Mouse (Mus musculus): ENCODE measurements around the gene Adam6a. TPM values are rescaled to one million over a fixed set of nuclear protein-coding genes. Genes with fewer than 3 reads are reported as not detected.
"Not testable (repeated sequence)": the region's sequence is repeated elsewhere in the genome, so short reads cannot be mapped to it uniquely, and the experiment has no call there.

The Adam6a gene
- not detected in 2 replicates for polyA plus RNA-seq (2015; fragmentation: Nextera tagmentation; extraction: Ambion mirVana)

GRCm38 (mm10) chr12:113543608-113544007, at the start of gene Adam6a:
Gene Adam6a, plus strand, starts transcription at chr12:113543908.
- not testable (repeated sequence) for H3K27me3 ChIP-seq

GRCm38 (mm10) chr12:113525901-113526300, 17.8 kb upstream of the Adam6a start:
- Histone ChIP-seq H3K9me3 (replicated peaks) (no peaks in the 10 kb centered on the region), H3K4me1 (replicated peaks) (no peaks in the 10 kb centered on the region), H3K4me3 (replicated peaks) (no peak overlapping the region), H3K36me3 (replicated peaks) (no peaks in the 10 kb centered on the region), H3K4me2 (no peak overlapping the region), H3K27ac (replicated peaks) (no peak overlapping the region), H3K27me3 (no peaks in the 10 kb centered on the region), H3K9ac (no peak overlapping the region)
- 41% methylated on average over 2 of the region's 2 CpGs for WGBS (ENCODE audit: insufficient replicate concordance)
- ATAC-seq (ENCODE audit: insufficient read depth), result no peak

More at GRCm38 (mm10) chr12:113543608-113544007, at the start of gene Adam6a:
- H3K9me3 ChIP-seq (replicated peaks); H3K9ac ChIP-seq; H3K4me1 ChIP-seq (replicated peaks); H3K36me3 ChIP-seq (replicated peaks); H3K4me3 ChIP-seq (replicated peaks); H3K4me2 ChIP-seq; H3K27ac ChIP-seq (replicated peaks); ATAC-seq (ENCODE audit: insufficient read depth): not testable (repeated sequence)
- 29% methylated on average over 1 of the region's 1 CpGs for WGBS (ENCODE audit: insufficient replicate concordance)

GRCm38 (mm10) chr12:113578241-113578640, 34.5 kb downstream of the Adam6a start:
- Histone ChIP-seq H3K9ac (no peak overlapping the region), H3K4me2 (no peak overlapping the region), H3K36me3 (replicated peaks) (no peaks in the 10 kb centered on the region), H3K4me1 (replicated peaks) (no peaks in the 10 kb centered on the region), H3K9me3 (replicated peaks) (no peaks in the 10 kb centered on the region), H3K27ac (replicated peaks) (no peak overlapping the region), H3K27me3 (no peaks in the 10 kb centered on the region), H3K4me3 (replicated peaks) (no peak overlapping the region)
- no peak for ATAC-seq (ENCODE audit: insufficient read depth)
- 41% methylated on average over 6 of the region's 6 CpGs for WGBS (ENCODE audit: insufficient replicate concordance)

- Histone ChIP-seq H3K4me1 (replicated peaks) (no peaks in the 10 kb centered on the region), H3K4me3 (replicated peaks) (no peak overlapping the region), H3K27ac (replicated peaks) (no peak overlapping the region), H3K27me3 (no peaks in the 10 kb centered on the region), H3K9me3 (replicated peaks) (no peaks in the 10 kb centered on the region), H3K36me3 (replicated peaks) (no peaks in the 10 kb centered on the region), H3K4me2 (no peak overlapping the region), H3K9ac (no peak overlapping the region)
- no peak for ATAC-seq (ENCODE audit: insufficient read depth)
- WGBS (ENCODE audit: insufficient replicate concordance), result 47% methylated on average over 1 of the region's 1 CpGs
Observed at GRCm38 (mm10) chr12:113588001-113588400, 44.3 kb downstream of the Adam6a start.

Other genes with a start within 250 kb of the Adam6a start
- gene Adam6b, start 54.4 kb upstream of the Adam6a start, polyA plus RNA-seq (2015; fragmentation: Nextera tagmentation; extraction: Ambion mirVana), result not detected in 2 replicates